Mouse (Mus musculus): ENCODE results near the gene Rab17. TPM values are rescaled to one million over a fixed set of nuclear protein-coding genes. Genes with fewer than 3 reads are reported as not detected.

Gene Rab17
- polyA plus RNA-seq, 1 experiment from 2014 or later, result 35.2 TPM

- WGBS, result 52% methylated on average over 10 of the region's 10 CpGs
- H3K9me3 ChIP-seq, result no peaks in the 10 kb centered on the region
- peak; percentile 63; the same call in 1 of the 2 replicates for ATAC-seq
Measured at GRCm38 (mm10) chr1:90980638-90981330, 11.3 kb upstream of the Rab17 start.

GRCm38 (mm10) chr1:90975960-90976359, 6.5 kb upstream of the Rab17 start:
- H3K9me3 ChIP-seq, result no peaks in the 10 kb centered on the region
- H3K27ac ChIP-seq, result no peak overlapping the region
- no peak for ATAC-seq
- no peaks in the 10 kb centered on the region for H3K27me3 ChIP-seq (replicated peaks)
- peaks cover 13% of the 10 kb centered on the region for H3K4me1 ChIP-seq (replicated peaks)
- no peak overlapping the region for H3K9ac ChIP-seq
- WGBS, result 89% methylated on average over 4 of the region's 4 CpGs
- H3K4me2 ChIP-seq (replicated peaks), result no peak overlapping the region
- no peak overlapping the region for H3K4me3 ChIP-seq (replicated peaks)
- H3K36me3 ChIP-seq, result no peaks in the 10 kb centered on the region

More at GRCm38 (mm10) chr1:90980638-90981330, 11.3 kb upstream of the Rab17 start:
- H3K4me3 ChIP-seq (replicated peaks), result no peak overlapping the region
- no peaks in the 10 kb centered on the region for H3K36me3 ChIP-seq
- H3K27me3 ChIP-seq (replicated peaks), result no peaks in the 10 kb centered on the region
- H3K4me2 ChIP-seq (replicated peaks), result no peak overlapping the region
- no peak overlapping the region for H3K9ac ChIP-seq
- peak overlapping the region; percentile 38; the same call in 1 of the 2 replicates for H3K27ac ChIP-seq
- H3K4me1 ChIP-seq (replicated peaks), result no peaks in the 10 kb centered on the region

- WGBS, result 47% methylated on average over 12 of the region's 12 CpGs
- H3K9ac ChIP-seq, result no peak overlapping the region
- no peaks in the 10 kb centered on the region for H3K27me3 ChIP-seq (replicated peaks)
- H3K9me3 ChIP-seq, result no peaks in the 10 kb centered on the region
- no peak overlapping the region for H3K4me3 ChIP-seq (replicated peaks)
- H3K4me1 ChIP-seq (replicated peaks), result peaks cover 13% of the 10 kb centered on the region
- H3K4me2 ChIP-seq (replicated peaks), result no peak overlapping the region
- ATAC-seq, result no peak
- H3K36me3 ChIP-seq, result no peaks in the 10 kb centered on the region
- no peak overlapping the region for H3K27ac ChIP-seq
Measured at GRCm38 (mm10) chr1:90974906-90975649, 5.6 kb upstream of the Rab17 start.

- Histone ChIP-seq H3K27ac (no peak overlapping the region), H3K36me3 (no peaks in the 10 kb centered on the region), H3K9me3 (no peaks in the 10 kb centered on the region), H3K4me1 (replicated peaks) (peaks cover 19% of the 10 kb centered on the region), H3K9ac (no peak overlapping the region), H3K4me3 (replicated peaks) (no peak overlapping the region), H3K4me2 (replicated peaks) (no peak overlapping the region), H3K27me3 (replicated peaks) (no peaks in the 10 kb centered on the region)
- WGBS, result 85% methylated on average over 2 of the region's 2 CpGs
- ATAC-seq, result peak; percentile 21; the same call in 1 of the 2 replicates
Measured at GRCm38 (mm10) chr1:90973574-90973911, 4.1 kb upstream of the Rab17 start.

GRCm38 (mm10) chr1:90972911-90973573, 3.6 kb upstream of the Rab17 start:
- H3K4me3 ChIP-seq (replicated peaks), result no peak overlapping the region
- no peaks in the 10 kb centered on the region for H3K36me3 ChIP-seq
- no peaks in the 10 kb centered on the region for H3K9me3 ChIP-seq
- no peak overlapping the region for H3K27ac ChIP-seq
- no peak overlapping the region for H3K9ac ChIP-seq
- peaks cover 19% of the 10 kb centered on the region for H3K4me1 ChIP-seq (replicated peaks)
- WGBS, result 21% methylated on average over 9 of the region's 9 CpGs
- ATAC-seq, result peak; percentile 65
- no peak overlapping the region for H3K4me2 ChIP-seq (replicated peaks)
- H3K27me3 ChIP-seq (replicated peaks), result no peaks in the 10 kb centered on the region

GRCm38 (mm10) chr1:90969881-90970390, 475 bp upstream of the Rab17 start:
- no peaks in the 10 kb centered on the region for H3K9me3 ChIP-seq
- peak overlapping the region; percentile 80 for H3K27ac ChIP-seq
- no peak overlapping the region for H3K9ac ChIP-seq
- peaks cover 23% of the 10 kb centered on the region for H3K4me1 ChIP-seq (replicated peaks)
- peak overlapping the region; percentile 50 for H3K4me2 ChIP-seq (replicated peaks)
- H3K36me3 ChIP-seq, result no peaks in the 10 kb centered on the region
- 51% methylated on average over 10 of the region's 10 CpGs for WGBS
- H3K27me3 ChIP-seq (replicated peaks), result no peaks in the 10 kb centered on the region
- peak; percentile 31 for ATAC-seq
- peak overlapping the region; percentile 34 for H3K4me3 ChIP-seq (replicated peaks)

DNA sequence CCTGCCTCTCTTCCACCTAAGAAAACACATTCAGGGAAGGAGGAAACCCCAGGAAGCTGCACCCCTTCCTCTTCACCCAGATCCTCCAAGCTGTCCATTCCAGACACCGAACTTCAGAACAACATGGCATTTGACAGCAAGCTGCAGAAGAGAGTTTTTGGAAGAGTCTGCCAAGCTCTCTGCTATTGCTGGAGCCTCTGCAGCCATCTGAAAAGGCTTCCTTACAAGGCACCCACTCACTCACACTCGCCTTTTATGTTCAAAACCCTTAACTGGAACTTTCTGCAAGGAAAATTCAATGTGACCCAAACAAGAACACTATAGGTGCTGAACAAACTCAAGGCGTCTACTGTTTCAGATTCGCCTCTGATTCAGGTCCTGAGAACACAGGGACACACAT, 812 bp downstream of the Rab17 start:
- Histone ChIP-seq H3K9ac (peak overlapping the region; percentile 33; the same call in 1 of the 2 replicates), H3K9me3 (no peaks in the 10 kb centered on the region)

DNA sequence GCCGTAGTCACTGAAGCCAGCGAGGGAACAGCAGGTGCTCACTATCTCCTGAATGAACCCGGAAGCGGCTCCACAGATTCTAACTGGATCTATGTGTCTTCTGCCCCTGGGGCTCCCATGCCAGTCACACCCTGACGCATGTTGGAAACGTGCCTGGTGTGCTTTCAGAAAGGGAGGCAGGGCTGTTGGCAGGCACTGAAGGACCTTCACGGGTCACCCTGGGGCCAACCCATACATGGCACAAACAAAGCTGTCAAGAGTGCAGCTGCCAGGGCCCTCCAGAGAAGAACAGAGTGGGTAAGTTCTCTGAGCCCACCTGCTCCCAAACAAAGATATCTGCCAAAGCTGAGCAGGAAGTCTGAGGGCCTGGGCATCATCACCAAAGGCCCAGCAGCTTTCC, 1.9 kb downstream of the Rab17 start:
- 59% methylated on average over 7 of the region's 7 CpGs for WGBS
- peak; percentile 10; the same call in 1 of the 2 replicates for ATAC-seq
- H3K27ac ChIP-seq, result 0 out of 2 replicates have a peak overlapping the region, but pooled peaks have one; percentile 80
- peak overlapping the region; percentile 34 for H3K4me3 ChIP-seq (replicated peaks)
- H3K4me1 ChIP-seq (replicated peaks), result peaks cover 22% of the 10 kb centered on the region; the same call in 1 of the 2 replicates
- H3K27me3 ChIP-seq (replicated peaks), result no peaks in the 10 kb centered on the region
- H3K36me3 ChIP-seq, result no peaks in the 10 kb centered on the region
- no peak overlapping the region for H3K9ac ChIP-seq
- peak overlapping the region; percentile 50 for H3K4me2 ChIP-seq (replicated peaks)
- no peaks in the 10 kb centered on the region for H3K9me3 ChIP-seq

More for the DNA sequence above, 812 bp downstream of the Rab17 start:
- Histone ChIP-seq H3K27ac (peak overlapping the region; percentile 80), H3K4me1 (replicated peaks) (peaks cover 24% of the 10 kb centered on the region), H3K4me3 (replicated peaks) (peak overlapping the region; percentile 34), H3K36me3 (no peaks in the 10 kb centered on the region), H3K27me3 (replicated peaks) (no peaks in the 10 kb centered on the region), H3K4me2 (replicated peaks) (peak overlapping the region; percentile 50)
- ATAC-seq, result no peak
- 62% methylated on average over 4 of the region's 4 CpGs for WGBS

DNA sequence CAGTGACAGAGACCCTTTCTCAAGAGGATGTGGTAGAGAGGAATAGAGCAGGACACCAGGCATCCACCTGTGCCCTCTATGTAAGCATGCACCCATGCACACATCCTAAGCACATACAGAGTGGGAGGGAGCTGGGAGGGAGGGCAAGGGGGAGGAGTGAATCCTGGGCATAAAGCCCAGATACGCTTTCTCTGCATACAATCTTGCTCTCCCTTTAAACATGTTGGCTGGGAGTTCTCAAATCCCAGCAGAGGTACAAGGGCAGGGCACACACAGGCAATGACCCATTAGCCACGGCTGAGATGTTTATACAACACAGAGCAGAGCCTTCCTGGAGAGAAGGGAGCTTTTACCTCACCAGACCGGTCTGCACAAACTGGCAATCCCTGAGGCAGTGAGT, 6.5 kb downstream of the Rab17 start:
- peaks cover 16% of the 10 kb centered on the region; the same call in 1 of the 2 replicates for H3K4me1 ChIP-seq (replicated peaks)
- no peak overlapping the region for H3K9ac ChIP-seq
- no peaks in the 10 kb centered on the region for H3K27me3 ChIP-seq (replicated peaks)
- peak; percentile 50 for ATAC-seq
- no peak overlapping the region for H3K4me3 ChIP-seq (replicated peaks)
- H3K9me3 ChIP-seq, result no peaks in the 10 kb centered on the region
- H3K27ac ChIP-seq, result no peak overlapping the region
- WGBS, result 4% methylated on average over 3 of the region's 3 CpGs
- no peaks in the 10 kb centered on the region for H3K36me3 ChIP-seq
- no peak overlapping the region for H3K4me2 ChIP-seq (replicated peaks)

DNA sequence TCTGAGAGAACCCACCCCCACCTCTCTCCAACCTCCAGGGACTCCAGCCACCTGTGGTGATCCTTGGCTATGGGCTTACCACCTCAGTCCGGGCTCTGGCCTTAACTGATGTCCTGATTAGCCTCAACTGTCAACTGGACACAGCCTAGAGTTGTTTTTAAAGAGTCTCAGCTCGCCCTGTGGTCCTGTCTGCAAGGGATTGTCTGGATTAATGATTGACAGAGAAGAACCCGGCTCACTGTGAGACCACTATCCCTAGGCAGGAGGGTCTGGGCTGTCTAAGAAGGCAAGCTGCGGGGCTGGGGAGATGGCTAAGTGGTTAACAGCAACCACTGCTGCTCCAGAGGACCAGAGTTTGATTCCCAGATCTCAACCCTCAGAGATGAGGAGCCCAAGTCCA, 6.9 kb downstream of the Rab17 start:
- no peaks in the 10 kb centered on the region for H3K27me3 ChIP-seq (replicated peaks)
- H3K4me2 ChIP-seq (replicated peaks), result no peak overlapping the region
- H3K9ac ChIP-seq, result no peak overlapping the region
- 25% methylated on average over 4 of the region's 4 CpGs for WGBS
- H3K4me3 ChIP-seq (replicated peaks), result no peak overlapping the region
- H3K36me3 ChIP-seq, result no peaks in the 10 kb centered on the region
- H3K9me3 ChIP-seq, result no peaks in the 10 kb centered on the region
- no peak for ATAC-seq
- H3K4me1 ChIP-seq (replicated peaks), result peaks cover 16% of the 10 kb centered on the region; the same call in 1 of the 2 replicates
- H3K27ac ChIP-seq, result no peak overlapping the region

DNA sequence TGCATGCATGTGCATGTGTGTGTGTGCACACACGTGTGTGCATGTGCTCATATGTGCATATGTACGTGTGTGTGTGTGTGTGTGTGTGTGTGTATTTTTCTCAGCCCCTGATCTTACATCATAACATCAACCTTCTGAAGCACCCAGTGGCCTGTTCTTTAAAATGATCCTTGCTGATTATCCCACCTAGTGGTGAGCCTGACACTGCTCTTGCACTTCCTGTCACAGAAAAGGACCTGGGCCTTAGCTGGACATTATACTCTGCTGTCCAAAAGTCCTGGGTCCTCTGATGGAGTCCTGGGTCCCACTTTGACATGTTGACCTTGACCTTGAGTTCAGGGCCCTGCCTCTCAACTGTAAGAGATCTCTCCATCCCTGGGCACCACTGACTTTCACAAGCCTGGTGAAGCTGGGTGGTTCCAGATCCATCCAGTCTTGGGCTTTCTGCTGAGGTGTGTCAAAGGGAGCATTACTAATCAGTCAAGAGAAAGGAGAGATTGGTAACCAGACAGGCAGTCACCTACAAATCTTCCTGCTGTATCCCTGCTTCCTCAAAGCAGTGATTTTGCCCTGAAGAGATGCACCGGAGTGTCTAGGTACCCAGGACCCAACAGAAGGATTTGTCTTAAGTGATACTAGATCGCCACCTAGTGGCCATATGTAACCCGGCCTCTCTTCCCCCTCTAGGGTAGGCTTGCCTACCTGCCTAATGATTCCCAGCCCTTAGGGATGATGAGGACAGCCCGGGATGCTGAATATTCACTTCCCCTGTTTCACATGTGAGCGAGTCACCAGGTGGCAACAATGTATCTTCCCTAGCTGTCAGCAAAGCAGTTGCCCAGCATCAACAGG, 13.0 kb downstream of the Rab17 start:
- 35% methylated on average over 7 of the region's 7 CpGs for WGBS
- H3K27ac ChIP-seq, result no peak overlapping the region
- peak; percentile 79 for ATAC-seq
- H3K36me3 ChIP-seq, result no peaks in the 10 kb centered on the region
- H3K9me3 ChIP-seq, result no peaks in the 10 kb centered on the region
- H3K27me3 ChIP-seq (replicated peaks), result no peaks in the 10 kb centered on the region
- H3K4me2 ChIP-seq (replicated peaks), result no peak overlapping the region
- H3K9ac ChIP-seq, result no peak overlapping the region
- no peaks in the 10 kb centered on the region for H3K4me1 ChIP-seq (replicated peaks)
- no peak overlapping the region for H3K4me3 ChIP-seq (replicated peaks)

Data from intestine, embryonic 15.5 days (tissue).